Mouse (Mus musculus): ENCODE data around the gene Catsperz.
"Not testable (repeated sequence)": the region's sequence is repeated elsewhere in the genome, so short reads cannot be mapped to it uniquely, and the experiment has no call there.

Catsperz gene

GRCm38 (mm10) chr19:6906199-6906598 lies 19.0 kb downstream of the Catsperz start:
- no peak for DNase-seq

- DNase-seq: no peak
Measured at GRCm38 (mm10) chr19:6905498-6906159, 19.6 kb downstream of the Catsperz start.

GRCm38 (mm10) chr19:6904846-6905245 lies 20.3 kb downstream of the Catsperz start:
- no peak for DNase-seq

- DNase-seq: no peak
Measured at GRCm38 (mm10) chr19:6903031-6903430, 22.1 kb downstream of the Catsperz start.

DNA sequence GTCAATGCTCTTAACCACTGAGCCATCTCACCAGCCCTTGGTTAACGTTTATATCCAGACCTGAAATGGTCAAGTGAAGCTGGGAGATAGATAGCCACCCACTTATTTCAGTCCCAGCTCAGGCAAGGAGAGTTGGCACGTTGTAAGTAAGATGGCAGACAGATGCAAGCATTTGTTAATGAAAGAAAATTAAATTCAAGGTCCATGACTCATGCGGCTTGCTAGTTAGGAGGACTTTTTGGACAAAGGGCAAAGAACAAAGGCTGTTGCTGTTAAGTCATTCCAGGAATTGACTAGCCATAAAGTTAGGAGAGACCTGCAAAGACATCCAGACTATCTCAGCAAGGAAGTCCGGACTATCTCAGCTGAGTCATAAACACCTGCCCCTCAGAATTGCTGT lies 25.5 kb downstream of the Catsperz start:
- DNase-seq: no peak

- not testable (repeated sequence) for DNase-seq
Measured at GRCm38 (mm10) chr19:6895608-6896305, 29.4 kb downstream of the Catsperz start.

GRCm38 (mm10) chr19:6893731-6894451 lies 31.3 kb downstream of the Catsperz start:
- no peak for DNase-seq

DNA sequence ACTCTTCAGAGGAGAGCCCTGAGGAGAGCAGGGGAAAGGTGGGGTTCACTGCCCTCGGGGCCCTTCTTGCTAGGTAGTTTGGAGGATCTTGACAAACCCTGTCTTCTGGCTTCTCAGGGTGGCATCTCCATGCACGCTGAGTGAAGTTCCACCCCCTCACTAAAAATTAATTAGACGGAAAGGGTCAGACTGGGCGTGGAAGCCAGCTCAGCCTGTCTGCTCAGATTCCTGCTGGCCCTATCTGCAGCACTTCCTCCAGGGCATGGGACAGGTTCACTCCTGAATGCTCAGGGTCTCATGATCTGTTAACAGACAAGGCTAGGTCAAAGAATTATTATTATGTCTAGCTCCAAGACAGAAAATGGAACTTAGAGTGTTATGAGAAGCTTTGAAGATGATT lies 32.7 kb downstream of the Catsperz start:
- DNase-seq: no peak

GRCm38 (mm10) chr19:6877965-6878364 lies 47.2 kb downstream of the Catsperz start:
- DNase-seq: no peak

DNA sequence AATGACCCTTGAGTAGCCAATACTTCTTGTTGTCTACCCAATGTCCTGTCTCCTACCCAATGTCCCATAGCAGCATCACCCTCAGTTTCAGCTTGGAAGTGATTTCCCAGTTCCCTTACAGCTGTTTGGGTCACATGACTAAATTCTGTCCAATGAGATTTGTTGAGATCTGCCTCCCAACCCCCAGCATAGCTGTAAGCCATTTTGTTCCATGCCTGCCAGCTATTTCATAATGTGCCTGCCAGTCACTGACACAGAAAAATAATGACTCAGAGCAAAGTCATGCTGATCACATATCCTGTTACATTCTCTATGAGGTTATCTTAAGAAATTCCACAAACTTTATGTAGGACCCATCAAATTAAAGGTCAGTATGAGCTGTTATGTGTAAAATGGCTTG lies 48.4 kb downstream of the Catsperz start:
- DNase-seq: no peak

DNA sequence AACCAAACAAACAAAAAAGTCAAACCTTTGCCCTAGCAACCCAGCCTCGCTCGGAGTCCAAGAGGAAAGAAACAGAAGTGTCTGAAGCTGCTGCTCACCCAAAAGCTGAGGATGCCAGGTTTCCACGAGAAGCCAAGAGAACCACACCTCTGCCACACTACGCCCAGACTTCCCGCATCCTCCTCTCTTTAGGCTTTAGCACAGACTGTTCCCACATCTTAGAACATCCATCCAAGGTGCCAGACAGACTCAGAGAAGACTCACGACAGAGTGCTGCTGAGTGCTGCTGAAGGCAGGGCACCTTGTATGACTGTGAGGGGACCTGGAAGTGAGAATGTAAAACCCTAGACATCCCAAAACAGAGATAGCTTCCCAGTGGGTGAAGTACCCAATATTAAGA lies 49.3 kb downstream of the Catsperz start:
- no peak for DNase-seq

DNA sequence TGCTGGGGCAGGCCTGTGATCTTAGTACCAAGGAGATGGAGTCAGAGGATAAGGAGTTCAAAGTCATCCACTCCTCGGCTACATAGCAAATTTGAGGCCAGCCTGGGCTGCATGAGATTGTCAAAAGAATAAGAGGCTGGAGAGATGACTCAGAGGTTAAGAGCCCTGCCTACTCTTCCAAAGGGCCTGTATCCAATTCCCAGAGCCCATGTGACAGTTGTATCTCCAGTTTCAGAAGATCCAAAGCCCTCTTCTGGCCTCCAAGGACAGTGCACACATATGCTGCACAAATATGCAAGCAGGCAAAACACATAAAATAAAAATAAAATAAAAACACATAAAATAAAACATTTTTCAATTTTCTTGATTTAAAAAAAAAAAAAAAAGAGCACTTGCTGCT lies 50.9 kb downstream of the Catsperz start:
- DNase-seq: no peak

GRCm38 (mm10) chr19:6872701-6873100 lies 52.5 kb downstream of the Catsperz start:
- no peak for DNase-seq

Measured in B cell, adult 2 months (primary cell).